23 mouse cellular contexts compared by ENCODE assay signal in the genomic region with DNA sequence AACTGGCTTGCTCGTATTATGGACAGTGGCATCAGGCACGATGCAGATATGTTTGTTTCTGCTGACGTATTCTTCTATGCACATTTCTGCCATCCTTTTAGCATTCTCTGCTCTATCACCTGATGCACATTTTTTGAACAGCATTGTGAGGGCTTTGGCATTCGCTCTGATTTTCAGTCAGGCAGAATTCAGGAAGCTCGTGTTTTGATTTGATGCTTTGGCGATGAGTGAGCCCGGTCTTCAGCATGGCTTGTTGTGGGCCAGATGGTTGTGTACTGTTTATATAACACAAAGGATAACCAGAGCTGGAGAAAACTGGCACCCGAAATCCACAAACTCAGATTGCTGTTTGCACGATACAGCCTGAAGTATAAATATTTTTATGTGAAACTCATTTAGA. TPM values are rescaled to one million over a fixed set of nuclear protein-coding genes. Genes with fewer than 3 reads are reported as not detected.
DNase-seq lines count a peak whose midpoint lies in the region; ATAC-seq and TF ChIP-seq lines count a peak whose summit lies in the region.
"Had no signal": no experiment of that assay in that cellular context is flagged by ENCODE, and none has a peak within 500 bp of the region (broad histone marks: within the 10 kb centered on the region; RNA-seq: fewer than 3 reads in every experiment).

No protein-coding gene starts in this region.

- H3K9ac ChIP-seq in hindbrain, embryonic 13.5 days, result no peak overlapping the region
- H3K9ac ChIP-seq in midbrain, embryonic 11.5 days (ENCODE audit: low read length), result no peak overlapping the region
- H3K9ac ChIP-seq: forebrain, embryonic 15.5 days; heart, embryonic 13.5 days; hindbrain, embryonic 15.5 days; intestine, embryonic 15.5 days; limb, embryonic 13.5 days; liver, embryonic 13.5 days; lung, embryonic 14.5 days had no signal

- no peaks in the 10 kb centered on the region for H3K9me3 ChIP-seq in heart, embryonic 10.5 days
- no peaks in the 10 kb centered on the region for H3K9me3 ChIP-seq in hindbrain, embryonic 13.5 days
- no peaks in the 10 kb centered on the region for H3K9me3 ChIP-seq in midbrain, embryonic 11.5 days (ENCODE audit: control insufficient read depth, low read length)
- H3K9me3 ChIP-seq: embryonic facial prominence, embryonic 10.5 days; forebrain, embryonic 15.5 days; heart, embryonic 13.5 days; hindbrain, embryonic 15.5 days; intestine, embryonic 15.5 days; limb, embryonic 13.5 days; liver, embryonic 13.5 days had no signal

- WGBS in heart, embryonic 10.5 days, result 83% methylated on average over 9 of the region's 9 CpGs
- 88% methylated on average over 9 of the region's 9 CpGs for WGBS in hindbrain, embryonic 13.5 days
- 89% methylated on average over 9 of the region's 9 CpGs for WGBS in midbrain, embryonic 11.5 days

- peak; percentile 71 for DNase-seq in heart, adult 11 months
- DNase-seq in heart, embryonic 10.5 days (ENCODE audit: low spot score), result no peak
- DNase-seq in cerebellum, adult 11 months, result peak; percentile 68
- peak; percentile 71 for DNase-seq in cerebellum, adult 8-10 months
- peak; percentile 16 to 63 for DNase-seq in layer of hippocampus, adult 2 months (ENCODE audit: low spot score in 2 of 2)
- DNase-seq in midbrain, embryonic 11.5 days (ENCODE audit: low spot score, missing footprints), result no peak
- DNase-seq in kidney, postnatal 14 days, result no peak
- DNase-seq: gastrocnemius, adult 2 months; kidney, adult 9 months; kidney, postnatal 36 days; liver, embryonic 13.5 days; lung, embryonic 14.5 days; lung, postnatal 36 days; retina, postnatal 1 day; thymus, postnatal 4 days had no signal

- 0 out of 2 replicates have a peak, but pooled peaks cover 2% of the 10 kb centered on the region for H3K36me3 ChIP-seq in heart, embryonic 10.5 days
- H3K36me3 ChIP-seq in hindbrain, embryonic 13.5 days, result no peaks in the 10 kb centered on the region
- no peaks in the 10 kb centered on the region for H3K36me3 ChIP-seq in midbrain, embryonic 11.5 days (ENCODE audit: control insufficient read depth, insufficient read depth, low read length)
- H3K36me3 ChIP-seq: embryonic facial prominence, embryonic 10.5 days; forebrain, embryonic 15.5 days; heart, embryonic 13.5 days; hindbrain, embryonic 15.5 days; intestine, embryonic 15.5 days; limb, embryonic 13.5 days; liver, embryonic 13.5 days had no signal

- H3K27ac ChIP-seq in heart, embryonic 10.5 days, result no peak overlapping the region
- H3K27ac ChIP-seq in layer of hippocampus, adult 2 months, result no peak overlapping the region
- H3K27ac ChIP-seq in hindbrain, embryonic 13.5 days, result no peak overlapping the region
- no peak overlapping the region for H3K27ac ChIP-seq in midbrain, embryonic 11.5 days (ENCODE audit: low read depth, low read length)
- H3K27ac ChIP-seq: embryonic facial prominence, embryonic 10.5 days; forebrain, embryonic 15.5 days; gastrocnemius, adult 2 months; heart, embryonic 13.5 days; hindbrain, embryonic 15.5 days; intestine, embryonic 15.5 days; limb, embryonic 13.5 days; liver, embryonic 13.5 days had no signal

- no peak overlapping the region for H3K4me2 ChIP-seq in hindbrain, embryonic 13.5 days
- H3K4me2 ChIP-seq in midbrain, embryonic 11.5 days, result no peak overlapping the region
- H3K4me2 ChIP-seq: forebrain, embryonic 15.5 days; heart, embryonic 13.5 days; hindbrain, embryonic 15.5 days; intestine, embryonic 15.5 days; limb, embryonic 13.5 days; liver, embryonic 13.5 days; lung, embryonic 14.5 days had no signal

- no peak overlapping the region for H3K4me3 ChIP-seq in heart, embryonic 10.5 days
- H3K4me3 ChIP-seq in layer of hippocampus, adult 2 months, result no peak overlapping the region
- H3K4me3 ChIP-seq in hindbrain, embryonic 13.5 days, result no peak overlapping the region
- no peak overlapping the region for H3K4me3 ChIP-seq in midbrain, embryonic 11.5 days (ENCODE audit: low read depth, low read length)
- H3K4me3 ChIP-seq: embryonic facial prominence, embryonic 10.5 days; forebrain, embryonic 15.5 days; gastrocnemius, adult 2 months; heart, embryonic 13.5 days; hindbrain, embryonic 15.5 days; intestine, embryonic 15.5 days; limb, embryonic 13.5 days; liver, embryonic 13.5 days had no signal

- no peak for ATAC-seq in hindbrain, embryonic 13.5 days (ENCODE audit: low FRiP score)
- ATAC-seq in midbrain, embryonic 11.5 days (ENCODE audit: low FRiP score), result no peak
- ATAC-seq: forebrain, embryonic 15.5 days; intestine, embryonic 15.5 days had no signal

- H3K4me1 ChIP-seq in heart, embryonic 10.5 days, result no peaks in the 10 kb centered on the region
- H3K4me1 ChIP-seq in hindbrain, embryonic 13.5 days (replicated peaks), result no peaks in the 10 kb centered on the region
- H3K4me1 ChIP-seq in midbrain, embryonic 11.5 days (ENCODE audit: control insufficient read depth, insufficient read depth, low read length), result no peaks in the 10 kb centered on the region
- H3K4me1 ChIP-seq: embryonic facial prominence, embryonic 10.5 days; forebrain, embryonic 15.5 days; hindbrain, embryonic 15.5 days; intestine, embryonic 15.5 days; limb, embryonic 13.5 days; liver, embryonic 13.5 days had no signal

- TF ChIP-seq CTCF in layer of hippocampus, adult 2 months (conservative IDR thresholded peaks at IDR 0.05), result no peak

- H3K27me3 ChIP-seq in heart, embryonic 10.5 days (ENCODE audit: insufficient read depth, poor library complexity, severe bottlenecking), result no peaks in the 10 kb centered on the region
- no peaks in the 10 kb centered on the region for H3K27me3 ChIP-seq in hindbrain, embryonic 13.5 days
- no peaks in the 10 kb centered on the region for H3K27me3 ChIP-seq in midbrain, embryonic 11.5 days (ENCODE audit: control insufficient read depth, insufficient read depth, low read length)
- H3K27me3 ChIP-seq: forebrain, embryonic 15.5 days; heart, embryonic 13.5 days; hindbrain, embryonic 15.5 days; intestine, embryonic 15.5 days; limb, embryonic 13.5 days; liver, embryonic 13.5 days had no signal

RNA-seq across cellular contexts. Expression of a gene that starts 39.1 kb away (rescaled TPM):
- 14.5 and 28.9 TPM in 2 replicates for polyA plus RNA-seq in heart, embryonic 10.5 days (2016; fragmentation: Nextera tagmentation; extraction: Ambion mirVana)
- total RNA-seq in layer of hippocampus, adult 2 months (2021), result 10 to 100 TPM; 73.2 to 74.3 TPM
- polyA plus RNA-seq in hindbrain, embryonic 13.5 days (2015; fragmentation: Nextera tagmentation; extraction: Ambion mirVana), result 104 and 111 TPM in 2 replicates
- 9.0 and 12.0 TPM in 2 replicates for polyA plus RNA-seq in midbrain, embryonic 11.5 days (2014; fragmentation: Nextera tagmentation; extraction: Ambion mirVana)
- total RNA-seq: granulocyte monocyte progenitor cell, adult 5-6 weeks had no signal

Comparison
In these comparisons a context has a peak if more than half of its experiments do, and no peak if none do; other contexts are left out.
1. DNase-seq: peak in heart, adult 11 months (single experiment), cerebellum, adult 11 months (single experiment), cerebellum, adult 8-10 months (single experiment) and layer of hippocampus, adult 2 months (2 of 2); none in heart, embryonic 10.5 days (single experiment), midbrain, embryonic 11.5 days (single experiment) and kidney, postnatal 14 days (single experiment).